Mouse (Mus musculus) MEL (cell line): ENCODE data around the gene Gm4737. TPM values are rescaled to one million over a fixed set of nuclear protein-coding genes. Genes with fewer than 3 reads are reported as not detected.

Experiments
- DNase-seq: peaks from one replicate; pipeline ENCODE4 v3.0.0; 2011; ENCODE audit warnings: low read depth, low spot score
- H3K27ac ChIP-seq: 2 replicates; pipeline ENCODE4 v1.5.1; 2012; ENCODE audit warnings: low read depth, mild to moderate bottlenecking, control low read depth, low read length, moderate library complexity; ENCODE audit not compliant: control insufficient read depth
- H3K27me3 ChIP-seq, 2 experiments: fragments of 150-350 bp in 1 of 2; sonication (generic) in 1 of 2; 2 replicates each; pipeline ENCODE4 v1.6.1; 2012; ENCODE audit warnings: low read length in 2 of 2, mild to moderate bottlenecking in 2 of 2, improper control_type of control experiment in 1 of 2, moderate library complexity in 1 of 2; ENCODE audit not compliant: insufficient read depth in 2 of 2, control insufficient read depth in 1 of 2
- H3K36me3 ChIP-seq, 2 experiments: 2 replicates each; pipeline ENCODE4 v1.6.1; 2012 to 2014; ENCODE audit warnings: low read length in 2 of 2, improper control_type of control experiment in 1 of 2, inconsistent platforms in 1 of 2, mild to moderate bottlenecking in 1 of 2; ENCODE audit not compliant: insufficient read depth in 2 of 2, control insufficient read depth in 1 of 2
- H3K4me1 ChIP-seq, 2 experiments: fragments of 150-350 bp in 1 of 2; sonication (generic) in 1 of 2; 2 replicates each; pipeline ENCODE4 v1.6.1; 2012; ENCODE audit warnings: low read length in 2 of 2, improper control_type of control experiment in 1 of 2, mild to moderate bottlenecking in 1 of 2; ENCODE audit not compliant: insufficient read depth in 2 of 2, control insufficient read depth in 1 of 2
- H3K4me3 ChIP-seq, 2 experiments: fragments of 150-350 bp in 1 of 2; sonication (generic) in 1 of 2; 2 replicates each; pipeline ENCODE4 v1.5.1; 2012; ENCODE audit warnings: low read depth in 2 of 2, low read length in 2 of 2, mild to moderate bottlenecking in 2 of 2, moderate library complexity in 2 of 2, control low read depth in 1 of 2, improper control_type of control experiment in 1 of 2; ENCODE audit not compliant: control insufficient read depth in 1 of 2, insufficient read depth in 1 of 2
- H3K79me2 ChIP-seq: 2 replicates; pipeline ENCODE4 v1.6.1; 2012; ENCODE audit warnings: mild to moderate bottlenecking, low read length, moderate library complexity; ENCODE audit not compliant: control insufficient read depth, poor library complexity, insufficient read depth
- H3K9ac ChIP-seq: 2 replicates; pipeline ENCODE4 v1.6.1; 2012; ENCODE audit warnings: low read depth, mild to moderate bottlenecking, control low read depth, low read length, moderate library complexity; ENCODE audit not compliant: control insufficient read depth, poor library complexity, severe bottlenecking
- H3K9me3 ChIP-seq: fragments of 150-350 bp; sonication (generic); replicated peaks from 2 replicates; pipeline ENCODE4 v1.6.1; 2012; ENCODE audit warnings: mild to moderate bottlenecking, low read length, improper control_type of control experiment, moderate library complexity; ENCODE audit not compliant: insufficient read depth
- BHLHE40 ChIP-seq: IDR thresholded peaks from 2 replicates; pipeline ENCODE4 v1.6.1; 2012; ENCODE audit warnings: low read depth, mild to moderate bottlenecking, inconsistent platforms, low read length, improper control_type of control experiment, borderline replicate concordance
- CHD1 ChIP-seq: IDR thresholded peaks from 2 replicates; pipeline ENCODE4 v1.6.1; 2012; ENCODE audit warnings: low read depth, mild to moderate bottlenecking, inconsistent platforms, low read length, improper control_type of control experiment
- CHD2 ChIP-seq: IDR thresholded peaks from 2 replicates; pipeline ENCODE4 v1.6.1; 2011; ENCODE audit warnings: low read length, improper control_type of control experiment
- CTCF ChIP-seq, 3 experiments: IDR thresholded peaks in 2 of 3; conservative IDR thresholded peaks in 1 of 3; 2 replicates each; pipeline ENCODE4 v1.5.1; 2011 to 2012; ENCODE audit warnings: low read length in 3 of 3, low read depth in 2 of 3, mild to moderate bottlenecking in 2 of 3, improper control_type of control experiment in 1 of 3, inconsistent platforms in 1 of 3, mixed read lengths in 1 of 3, moderate library complexity in 1 of 3; ENCODE audit not compliant: control insufficient read depth in 1 of 3, insufficient read depth in 1 of 3, poor library complexity in 1 of 3, severe bottlenecking in 1 of 3
- E2F4 ChIP-seq: IDR thresholded peaks from 2 replicates; pipeline ENCODE4 v1.6.1; 2011; ENCODE audit warnings: low read depth, low read length, improper control_type of control experiment, borderline replicate concordance
- EP300 ChIP-seq, 2 experiments: IDR thresholded peaks; 2 replicates each; pipeline ENCODE4 v1.6.1; 2011; ENCODE audit warnings: improper control_type of control experiment in 2 of 2, low read length in 2 of 2, low read depth in 1 of 2, mild to moderate bottlenecking in 1 of 2
- ETS1 ChIP-seq: IDR thresholded peaks from 2 replicates; pipeline ENCODE4 v1.6.1; 2012; ENCODE audit warnings: low read depth, mild to moderate bottlenecking, inconsistent platforms, low read length, improper control_type of control experiment, moderate library complexity
- GATA1 ChIP-seq: IDR thresholded peaks from 2 replicates; pipeline ENCODE4 v1.6.1; 2011; ENCODE audit warnings: low read depth, low read length, improper control_type of control experiment
- JUND ChIP-seq: IDR thresholded peaks from 2 replicates; pipeline ENCODE4 v1.6.1; 2011; ENCODE audit warnings: low read depth, mild to moderate bottlenecking, improper control_type of control experiment, low read length
- MAX ChIP-seq: IDR thresholded peaks from 2 replicates; pipeline ENCODE4 v1.6.1; 2011; ENCODE audit warnings: low read length, improper control_type of control experiment
- MAZ ChIP-seq: IDR thresholded peaks from 2 replicates; pipeline ENCODE4 v1.6.1; 2012; ENCODE audit warnings: low read depth, mild to moderate bottlenecking, inconsistent platforms, low read length, improper control_type of control experiment
- MYB ChIP-seq: IDR thresholded peaks from 2 replicates; pipeline ENCODE4 v1.6.1; 2011; ENCODE audit warnings: mild to moderate bottlenecking, low read depth, low read length, improper control_type of control experiment
- NELFE ChIP-seq: IDR thresholded peaks from 2 replicates; pipeline ENCODE4 v1.6.1; 2011; ENCODE audit warnings: low read depth, low read length, improper control_type of control experiment
- POLR2A ChIP-seq, 2 experiments: IDR thresholded peaks; 2 replicates each; pipeline ENCODE4 v1.6.1; 2011 to 2012; ENCODE audit warnings: low read length in 2 of 2, mild to moderate bottlenecking in 2 of 2, control low read depth in 1 of 2, improper control_type of control experiment in 1 of 2, low read depth in 1 of 2, moderate library complexity in 1 of 2; ENCODE audit not compliant: control insufficient read depth in 1 of 2, insufficient read depth in 1 of 2, poor library complexity in 1 of 2
- RAD21 ChIP-seq: IDR thresholded peaks from 2 replicates; pipeline ENCODE4 v1.6.1; 2011; ENCODE audit warnings: mild to moderate bottlenecking, low read depth, low read length, improper control_type of control experiment
- TAL1 ChIP-seq: IDR thresholded peaks from 2 replicates; pipeline ENCODE4 v1.6.1; 2012; ENCODE audit warnings: mild to moderate bottlenecking, inconsistent platforms, low read length, moderate library complexity, mixed read lengths
- UBTF ChIP-seq: IDR thresholded peaks from 2 replicates; pipeline ENCODE4 v1.6.1; 2012; ENCODE audit warnings: low read depth, mild to moderate bottlenecking, inconsistent platforms, low read length, improper control_type of control experiment, moderate library complexity, borderline replicate concordance; ENCODE audit not compliant: insufficient read depth
- USF1 ChIP-seq: IDR thresholded peaks from 2 replicates; pipeline ENCODE4 v1.6.1; 2014; ENCODE audit warnings: low read depth, mild to moderate bottlenecking, inconsistent platforms, low read length, improper control_type of control experiment, moderate library complexity
- USF2 ChIP-seq, 2 experiments: IDR thresholded peaks; 2 replicates each; pipeline ENCODE4 v1.6.1; 2011 to 2012; ENCODE audit warnings: improper control_type of control experiment in 2 of 2, low read length in 2 of 2, borderline replicate concordance in 1 of 2, inconsistent platforms in 1 of 2, low read depth in 1 of 2, mild to moderate bottlenecking in 1 of 2; ENCODE audit not compliant: insufficient read depth in 1 of 2
- ZMIZ1 ChIP-seq: IDR thresholded peaks from 2 replicates; pipeline ENCODE4 v1.6.1; 2012; ENCODE audit warnings: low read depth, mild to moderate bottlenecking, inconsistent platforms, low read length, improper control_type of control experiment, moderate library complexity
- polyA plus RNA-seq, 2 experiments: library from polyadenylated mRNA; stranded (reverse) in 1 of 2; unstranded in 1 of 2; fragments of >175 nt in 1 of 2; fragments of >200 nt in 1 of 2; gene quantifications; 2 replicates each; pipeline versions ENCODE4 v1.2.1 to v1.2.4; 2012; ENCODE audit warnings: low replicate concordance in 2 of 2, low read depth in 1 of 2; ENCODE audit not compliant: insufficient read length in 2 of 2, insufficient read depth in 1 of 2, missing spikeins in 1 of 2
- total RNA-seq: library from RNA; depleted of rRNA; stranded (reverse); fragments of 300-350 nt; gene quantifications from 2 replicates; pipeline ENCODE4 v1.2.3, GENCODE M21; 2012

Gm4737 gene
- total and polyA plus RNA-seq, 3 experiments = 27.6 to 124 (median 103) TPM

GRCm38 (mm10) chr16:46146962-46147361, 7.9 kb downstream of the Gm4737 start:
- no peaks in the 10 kb centered on the region for H3K9me3 ChIP-seq
- no peaks in the 10 kb centered on the region for H3K79me2 ChIP-seq
- H3K36me3 ChIP-seq = no peaks in the 10 kb centered on the region
- DNase-seq = no peak
- H3K27ac ChIP-seq = no peak overlapping the region
- H3K4me3 ChIP-seq = no peak overlapping the region
- TF ChIP-seq RAD21 (no peak), MAZ (no peak), NELFE (no peak), CHD1 (no peak), E2F4 (no peak), MAX (no peak), MYB (no peak), JUND (no peak), TAL1 (no peak)
- H3K9ac ChIP-seq = no peak overlapping the region
- no peaks in the 10 kb centered on the region for H3K27me3 ChIP-seq
- no peaks in the 10 kb centered on the region for H3K4me1 ChIP-seq

- no peaks in the 10 kb centered on the region for H3K4me1 ChIP-seq
- no peaks in the 10 kb centered on the region for H3K27me3 ChIP-seq
- no peak for TF ChIP-seq POLR2A (IDR thresholded peaks at IDR 0.05; ENCODE audit: control insufficient read depth in 1 of 2, insufficient read depth in 1 of 2, low read depth in 1 of 2, low read length in 2 of 2, poor library complexity in 1 of 2)
- TF ChIP-seq UBTF = no peak
- TF ChIP-seq RAD21 = no peak
- no peak for TF ChIP-seq EP300 (IDR thresholded peaks at IDR 0.05; ENCODE audit: low read depth in 1 of 2, low read length in 2 of 2)
- TF ChIP-seq ZMIZ1 = no peak
- TF ChIP-seq E2F4 = no peak
- no peak for TF ChIP-seq USF2 (IDR thresholded peaks at IDR 0.05; ENCODE audit: borderline replicate concordance in 1 of 2, insufficient read depth in 1 of 2, low read depth in 1 of 2, low read length in 2 of 2)
- TF ChIP-seq USF1 = no peak
- TF ChIP-seq, all 39 proteins: peak for 0
- Histone ChIP-seq H3K9ac (no peak overlapping the region), H3K4me3 (no peak overlapping the region), H3K27ac (no peak overlapping the region), H3K36me3 (no peaks in the 10 kb centered on the region), H3K9me3 (no peaks in the 10 kb centered on the region), H3K79me2 (no peaks in the 10 kb centered on the region)
- DNase-seq = no peak
Measured at GRCm38 (mm10) chr16:46122238-46122637, 32.6 kb downstream of the Gm4737 start.

- no peak for DNase-seq
- no peaks in the 10 kb centered on the region for H3K79me2 ChIP-seq
- H3K4me1 ChIP-seq = no peaks in the 10 kb centered on the region
- H3K9me3 ChIP-seq = no peaks in the 10 kb centered on the region
- no peaks in the 10 kb centered on the region for H3K36me3 ChIP-seq
- H3K27me3 ChIP-seq = no peaks in the 10 kb centered on the region
- TF ChIP-seq RAD21 (peak; percentile 16; the same call in 1 of the 2 replicates), MYB (no peak), BHLHE40 (no peak), CHD2 (no peak), GATA1 (no peak), TAL1 (no peak), ZMIZ1 (no peak), CTCF (IDR thresholded peaks at IDR 0.05 in 2 of 3, conservative IDR thresholded peaks at IDR 0.05 in 1 of 3; ENCODE audit: control insufficient read depth in 1 of 3, insufficient read depth in 1 of 3, low read depth in 2 of 3, low read length in 3 of 3, poor library complexity in 1 of 3, severe bottlenecking in 1 of 3) (peak in 1 of 3 experiments; percentile 28; a peak in 1 of 6 replicates), ETS1 (no peak)
- no peak overlapping the region for H3K27ac ChIP-seq
- H3K9ac ChIP-seq = no peak overlapping the region
- no peak overlapping the region for H3K4me3 ChIP-seq
Measured at GRCm38 (mm10) chr16:46121420-46121819, 33.5 kb downstream of the Gm4737 start.
